Mouse (Mus musculus) MEL (cell line): ENCODE data around the gene Cxcl12. TPM values are rescaled to one million over a fixed set of nuclear protein-coding genes. Genes with fewer than 3 reads are reported as not detected.

ENCODE experiments used
- DNase-seq: peaks from one replicate; pipeline ENCODE4 v3.0.0; 2011; ENCODE audit warnings: low read depth, low spot score
- H3K27ac ChIP-seq: 2 replicates; pipeline ENCODE4 v1.5.1; 2012; ENCODE audit warnings: low read depth, mild to moderate bottlenecking, control low read depth, low read length, moderate library complexity; ENCODE audit not compliant: control insufficient read depth
- H3K27me3 ChIP-seq, 2 experiments: fragments of 150-350 bp in 1 of 2; sonication (generic) in 1 of 2; 2 replicates each; pipeline ENCODE4 v1.6.1; 2012; ENCODE audit warnings: low read length in 2 of 2, mild to moderate bottlenecking in 2 of 2, improper control_type of control experiment in 1 of 2, moderate library complexity in 1 of 2; ENCODE audit not compliant: insufficient read depth in 2 of 2, control insufficient read depth in 1 of 2
- H3K36me3 ChIP-seq, 2 experiments: 2 replicates each; pipeline ENCODE4 v1.6.1; 2012 to 2014; ENCODE audit warnings: low read length in 2 of 2, improper control_type of control experiment in 1 of 2, inconsistent platforms in 1 of 2, mild to moderate bottlenecking in 1 of 2; ENCODE audit not compliant: insufficient read depth in 2 of 2, control insufficient read depth in 1 of 2
- H3K4me1 ChIP-seq, 2 experiments: fragments of 150-350 bp in 1 of 2; sonication (generic) in 1 of 2; 2 replicates each; pipeline ENCODE4 v1.6.1; 2012; ENCODE audit warnings: low read length in 2 of 2, improper control_type of control experiment in 1 of 2, mild to moderate bottlenecking in 1 of 2; ENCODE audit not compliant: insufficient read depth in 2 of 2, control insufficient read depth in 1 of 2
- H3K4me3 ChIP-seq, 2 experiments: fragments of 150-350 bp in 1 of 2; sonication (generic) in 1 of 2; 2 replicates each; pipeline ENCODE4 v1.5.1; 2012; ENCODE audit warnings: low read depth in 2 of 2, low read length in 2 of 2, mild to moderate bottlenecking in 2 of 2, moderate library complexity in 2 of 2, control low read depth in 1 of 2, improper control_type of control experiment in 1 of 2; ENCODE audit not compliant: control insufficient read depth in 1 of 2, insufficient read depth in 1 of 2
- H3K79me2 ChIP-seq: 2 replicates; pipeline ENCODE4 v1.6.1; 2012; ENCODE audit warnings: mild to moderate bottlenecking, low read length, moderate library complexity; ENCODE audit not compliant: control insufficient read depth, poor library complexity, insufficient read depth
- H3K9ac ChIP-seq: 2 replicates; pipeline ENCODE4 v1.6.1; 2012; ENCODE audit warnings: low read depth, mild to moderate bottlenecking, control low read depth, low read length, moderate library complexity; ENCODE audit not compliant: control insufficient read depth, poor library complexity, severe bottlenecking
- H3K9me3 ChIP-seq: fragments of 150-350 bp; sonication (generic); replicated peaks from 2 replicates; pipeline ENCODE4 v1.6.1; 2012; ENCODE audit warnings: mild to moderate bottlenecking, low read length, improper control_type of control experiment, moderate library complexity; ENCODE audit not compliant: insufficient read depth
- BHLHE40 ChIP-seq: IDR thresholded peaks from 2 replicates; pipeline ENCODE4 v1.6.1; 2012; ENCODE audit warnings: low read depth, mild to moderate bottlenecking, inconsistent platforms, low read length, improper control_type of control experiment, borderline replicate concordance
- CHD1 ChIP-seq: IDR thresholded peaks from 2 replicates; pipeline ENCODE4 v1.6.1; 2012; ENCODE audit warnings: low read depth, mild to moderate bottlenecking, inconsistent platforms, low read length, improper control_type of control experiment
- CTCF ChIP-seq, 3 experiments: IDR thresholded peaks in 2 of 3; conservative IDR thresholded peaks in 1 of 3; 2 replicates each; pipeline ENCODE4 v1.5.1; 2011 to 2012; ENCODE audit warnings: low read length in 3 of 3, low read depth in 2 of 3, mild to moderate bottlenecking in 2 of 3, improper control_type of control experiment in 1 of 3, inconsistent platforms in 1 of 3, mixed read lengths in 1 of 3, moderate library complexity in 1 of 3; ENCODE audit not compliant: control insufficient read depth in 1 of 3, insufficient read depth in 1 of 3, poor library complexity in 1 of 3, severe bottlenecking in 1 of 3
- ELF1 ChIP-seq: IDR thresholded peaks from 2 replicates; pipeline ENCODE4 v1.6.1; 2014; ENCODE audit warnings: low read depth, mild to moderate bottlenecking, inconsistent platforms, low read length, improper control_type of control experiment, moderate library complexity
- HCFC1 ChIP-seq: IDR thresholded peaks from 2 replicates; pipeline ENCODE4 v1.6.1; 2012; ENCODE audit warnings: low read depth, mild to moderate bottlenecking, inconsistent platforms, low read length, improper control_type of control experiment, moderate library complexity
- JUND ChIP-seq: IDR thresholded peaks from 2 replicates; pipeline ENCODE4 v1.6.1; 2011; ENCODE audit warnings: low read depth, mild to moderate bottlenecking, improper control_type of control experiment, low read length
- KAT2A ChIP-seq: conservative IDR thresholded peaks from 2 replicates; pipeline ENCODE4 v1.6.1; 2012; ENCODE audit warnings: low read depth, low read length, improper control_type of control experiment, inconsistent platforms
- MAFK ChIP-seq: IDR thresholded peaks from 2 replicates; pipeline ENCODE4 v1.6.1; 2011; ENCODE audit warnings: low read depth, mild to moderate bottlenecking, low read length, improper control_type of control experiment, borderline replicate concordance
- MAX ChIP-seq: IDR thresholded peaks from 2 replicates; pipeline ENCODE4 v1.6.1; 2011; ENCODE audit warnings: low read length, improper control_type of control experiment
- MEF2A ChIP-seq: IDR thresholded peaks from 2 replicates; pipeline ENCODE4 v1.6.1; 2014; ENCODE audit warnings: low read depth, mild to moderate bottlenecking, inconsistent platforms, low read length, improper control_type of control experiment; ENCODE audit not compliant: poor library complexity, insufficient replicate concordance, severe bottlenecking; ENCODE audit errors: extremely low read depth
- MXI1 ChIP-seq: IDR thresholded peaks from 2 replicates; pipeline ENCODE4 v1.6.1; 2011; ENCODE audit warnings: mild to moderate bottlenecking, low read depth, low read length, improper control_type of control experiment
- MYB ChIP-seq: IDR thresholded peaks from 2 replicates; pipeline ENCODE4 v1.6.1; 2011; ENCODE audit warnings: mild to moderate bottlenecking, low read depth, low read length, improper control_type of control experiment
- MYC ChIP-seq: IDR thresholded peaks from 2 replicates; pipeline ENCODE4 v1.6.1; 2011; ENCODE audit warnings: low read depth, mild to moderate bottlenecking, low read length, improper control_type of control experiment, moderate library complexity
- POLR2A ChIP-seq, 2 experiments: IDR thresholded peaks; 2 replicates each; pipeline ENCODE4 v1.6.1; 2011 to 2012; ENCODE audit warnings: low read length in 2 of 2, mild to moderate bottlenecking in 2 of 2, control low read depth in 1 of 2, improper control_type of control experiment in 1 of 2, low read depth in 1 of 2, moderate library complexity in 1 of 2; ENCODE audit not compliant: control insufficient read depth in 1 of 2, insufficient read depth in 1 of 2, poor library complexity in 1 of 2
- POLR2AphosphoS2 ChIP-seq: IDR thresholded peaks from 2 replicates; pipeline ENCODE4 v1.6.1; 2011; ENCODE audit warnings: low read length, improper control_type of control experiment
- POLR2AphosphoS5 ChIP-seq: IDR thresholded peaks from 2 replicates; pipeline ENCODE4 v1.6.1; 2012; ENCODE audit warnings: low read depth, borderline replicate concordance, mild to moderate bottlenecking, inconsistent platforms, low read length, moderate library complexity, mixed read lengths
- RCOR1 ChIP-seq: IDR thresholded peaks from 2 replicates; pipeline ENCODE4 v1.6.1; 2012; ENCODE audit warnings: low read depth, mild to moderate bottlenecking, inconsistent platforms, low read length, improper control_type of control experiment
- SIN3A ChIP-seq: IDR thresholded peaks from 2 replicates; pipeline ENCODE4 v1.6.1; 2012; ENCODE audit warnings: low read length, improper control_type of control experiment, inconsistent platforms
- UBTF ChIP-seq: IDR thresholded peaks from 2 replicates; pipeline ENCODE4 v1.6.1; 2012; ENCODE audit warnings: low read depth, mild to moderate bottlenecking, inconsistent platforms, low read length, improper control_type of control experiment, moderate library complexity, borderline replicate concordance; ENCODE audit not compliant: insufficient read depth
- USF1 ChIP-seq: IDR thresholded peaks from 2 replicates; pipeline ENCODE4 v1.6.1; 2014; ENCODE audit warnings: low read depth, mild to moderate bottlenecking, inconsistent platforms, low read length, improper control_type of control experiment, moderate library complexity
- USF2 ChIP-seq, 2 experiments: IDR thresholded peaks; 2 replicates each; pipeline ENCODE4 v1.6.1; 2011 to 2012; ENCODE audit warnings: improper control_type of control experiment in 2 of 2, low read length in 2 of 2, borderline replicate concordance in 1 of 2, inconsistent platforms in 1 of 2, low read depth in 1 of 2, mild to moderate bottlenecking in 1 of 2; ENCODE audit not compliant: insufficient read depth in 1 of 2
- ZKSCAN1 ChIP-seq: IDR thresholded peaks from 2 replicates; pipeline ENCODE4 v1.6.1; 2012; ENCODE audit warnings: low read depth, mild to moderate bottlenecking, inconsistent platforms, low read length, improper control_type of control experiment, moderate library complexity
- ZMIZ1 ChIP-seq: IDR thresholded peaks from 2 replicates; pipeline ENCODE4 v1.6.1; 2012; ENCODE audit warnings: low read depth, mild to moderate bottlenecking, inconsistent platforms, low read length, improper control_type of control experiment, moderate library complexity
- polyA plus RNA-seq, 2 experiments: library from polyadenylated mRNA; stranded (reverse) in 1 of 2; unstranded in 1 of 2; fragments of >175 nt in 1 of 2; fragments of >200 nt in 1 of 2; gene quantifications; 2 replicates each; pipeline versions ENCODE4 v1.2.1 to v1.2.4; 2012; ENCODE audit warnings: low replicate concordance in 2 of 2, low read depth in 1 of 2; ENCODE audit not compliant: insufficient read length in 2 of 2, insufficient read depth in 1 of 2, missing spikeins in 1 of 2
- total RNA-seq: library from RNA; depleted of rRNA; stranded (reverse); fragments of 300-350 nt; gene quantifications from 2 replicates; pipeline ENCODE4 v1.2.3, GENCODE M21; 2012

Cxcl12 gene
- total and polyA plus RNA-seq, 3 experiments, result not detected

- no peaks in the 10 kb centered on the region for H3K36me3 ChIP-seq
- no peaks in the 10 kb centered on the region for H3K4me1 ChIP-seq
- H3K79me2 ChIP-seq, result no peaks in the 10 kb centered on the region
- no peak for TF ChIP-seq MYC
- no peak for TF ChIP-seq POLR2AphosphoS2
- TF ChIP-seq POLR2A (IDR thresholded peaks at IDR 0.05; ENCODE audit: control insufficient read depth in 1 of 2, insufficient read depth in 1 of 2, low read depth in 1 of 2, low read length in 2 of 2, poor library complexity in 1 of 2), result no peak
- no peak for TF ChIP-seq MAX
- no peak for TF ChIP-seq KAT2A
- no peak for TF ChIP-seq RCOR1
- no peak for TF ChIP-seq JUND
- TF ChIP-seq CTCF (IDR thresholded peaks at IDR 0.05 in 2 of 3, conservative IDR thresholded peaks at IDR 0.05 in 1 of 3; ENCODE audit: control insufficient read depth in 1 of 3, insufficient read depth in 1 of 3, low read depth in 2 of 3, low read length in 3 of 3, poor library complexity in 1 of 3, severe bottlenecking in 1 of 3), result no peak
- TF ChIP-seq MYB, result no peak
- no peak for TF ChIP-seq BHLHE40
- no peak for DNase-seq
- H3K27ac ChIP-seq, result no peak overlapping the region
- H3K4me3 ChIP-seq, result no peak overlapping the region
- H3K9ac ChIP-seq, result no peak overlapping the region
- no peaks in the 10 kb centered on the region for H3K27me3 ChIP-seq
- no peaks in the 10 kb centered on the region for H3K9me3 ChIP-seq
These were observed 42.0 kb upstream of the Cxcl12 start for GRCm38 (mm10) chr6:117126356-117126755.

- Histone ChIP-seq H3K9me3 (no peaks in the 10 kb centered on the region), H3K27me3 (no peaks in the 10 kb centered on the region), H3K4me1 (no peaks in the 10 kb centered on the region), H3K27ac (no peak overlapping the region), H3K79me2 (no peaks in the 10 kb centered on the region), H3K4me3 (no peak overlapping the region), H3K9ac (no peak overlapping the region), H3K36me3 (no peaks in the 10 kb centered on the region)
- TF ChIP-seq CHD1 (no peak), MXI1 (no peak), MAX (no peak), ZMIZ1 (no peak), UBTF (no peak), CTCF (IDR thresholded peaks at IDR 0.05 in 2 of 3, conservative IDR thresholded peaks at IDR 0.05 in 1 of 3; ENCODE audit: control insufficient read depth in 1 of 3, insufficient read depth in 1 of 3, low read depth in 2 of 3, low read length in 3 of 3, poor library complexity in 1 of 3, severe bottlenecking in 1 of 3) (no peak)
- DNase-seq, result no peak
These were observed 38.9 kb upstream of the Cxcl12 start for GRCm38 (mm10) chr6:117129443-117129842.

DNA sequence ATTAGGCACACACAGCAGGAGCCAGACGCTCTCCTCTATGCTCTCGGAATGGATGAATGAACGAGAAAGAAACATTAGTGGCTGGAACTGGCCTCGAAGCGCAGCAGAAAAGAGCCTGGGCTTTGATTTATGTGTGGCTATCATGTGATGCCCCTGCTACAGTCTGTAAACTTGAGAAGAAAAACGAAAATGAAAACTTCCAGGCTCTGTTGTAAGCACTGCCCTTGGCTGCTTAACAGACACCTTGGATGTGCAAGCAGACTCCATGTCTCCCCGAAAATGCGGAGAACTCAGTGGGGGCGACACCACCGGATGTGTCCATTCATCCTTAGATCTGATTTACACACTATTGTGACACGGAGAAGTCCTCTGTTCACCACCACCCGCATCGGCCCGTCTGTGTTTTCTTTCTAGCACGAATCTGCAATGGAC, 37.6 kb upstream of the Cxcl12 start:
- Histone ChIP-seq H3K36me3 (no peaks in the 10 kb centered on the region), H3K27me3 (no peaks in the 10 kb centered on the region), H3K4me3 (no peak overlapping the region), H3K27ac (no peak overlapping the region), H3K9me3 (no peaks in the 10 kb centered on the region), H3K4me1 (no peaks in the 10 kb centered on the region), H3K79me2 (no peaks in the 10 kb centered on the region), H3K9ac (no peak overlapping the region)
- no peak for TF ChIP-seq POLR2AphosphoS5
- TF ChIP-seq MEF2A, result no peak
- TF ChIP-seq CTCF (IDR thresholded peaks at IDR 0.05 in 2 of 3, conservative IDR thresholded peaks at IDR 0.05 in 1 of 3; ENCODE audit: control insufficient read depth in 1 of 3, insufficient read depth in 1 of 3, low read depth in 2 of 3, low read length in 3 of 3, poor library complexity in 1 of 3, severe bottlenecking in 1 of 3), result no peak
- no peak for TF ChIP-seq ZKSCAN1
- TF ChIP-seq MYB, result no peak
- TF ChIP-seq USF2 (IDR thresholded peaks at IDR 0.05; ENCODE audit: borderline replicate concordance in 1 of 2, insufficient read depth in 1 of 2, low read depth in 1 of 2, low read length in 2 of 2), result no peak
- TF ChIP-seq MYC, result no peak
- TF ChIP-seq USF1, result no peak
- no peak for TF ChIP-seq ELF1
- TF ChIP-seq MAFK, result no peak
- TF ChIP-seq SIN3A, result no peak
- no peak for TF ChIP-seq HCFC1
- no peak for TF ChIP-seq JUND
- no peak for DNase-seq
